In the genomic region with DNA sequence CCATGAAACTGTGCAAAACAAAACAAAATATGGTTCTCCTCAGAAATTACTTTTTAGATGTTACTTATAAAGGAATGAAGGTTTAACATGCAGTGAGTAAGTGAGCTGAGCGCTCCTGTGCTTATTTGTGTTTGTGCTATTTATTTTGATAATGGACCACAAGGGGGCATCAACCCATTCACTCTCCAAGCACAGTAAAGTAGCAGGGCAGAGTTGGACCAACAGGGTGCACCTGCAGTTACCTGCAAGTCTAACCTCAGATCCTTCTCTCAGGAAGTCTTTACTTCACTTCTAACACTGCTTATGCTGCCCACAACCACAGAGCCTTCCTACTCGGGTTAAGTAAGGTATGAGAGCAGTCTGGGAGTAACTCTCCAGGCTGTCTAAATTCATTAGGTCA, we compare ENCODE assay signal across 12 mouse cellular contexts. TPM values are rescaled to one million over a fixed set of nuclear protein-coding genes. Genes with fewer than 3 reads are reported as not detected.
DNase-seq lines count a peak whose midpoint lies in the region; ATAC-seq and TF ChIP-seq lines count a peak whose summit lies in the region.
"Had no signal": no experiment of that assay in that cellular context is flagged by ENCODE, and none has a peak within 500 bp of the region (broad histone marks: within the 10 kb centered on the region; RNA-seq: fewer than 3 reads in every experiment).

No protein-coding gene starts in this region.

- no peaks in the 10 kb centered on the region for H3K27me3 ChIP-seq in heart, postnatal 0 days (ENCODE audit: control insufficient read depth, insufficient read depth, low read length)
- H3K27me3 ChIP-seq in heart, embryonic 10.5 days (ENCODE audit: insufficient read depth, poor library complexity, severe bottlenecking) = no peaks in the 10 kb centered on the region
- no peaks in the 10 kb centered on the region for H3K27me3 ChIP-seq in midbrain, postnatal 0 days (ENCODE audit: insufficient read depth, low read length)
- no peaks in the 10 kb centered on the region for H3K27me3 ChIP-seq in midbrain, embryonic 15.5 days (replicated peaks)
- H3K27me3 ChIP-seq: embryonic facial prominence, embryonic 15.5 days; heart, embryonic 13.5 days; limb, embryonic 13.5 days; neural tube, embryonic 13.5 days had no signal

- no peak for TF ChIP-seq EP300 in heart, postnatal 0 days (IDR thresholded peaks at IDR 0.05; ENCODE audit: low read depth)

- WGBS in heart, postnatal 0 days = 65% methylated on average over 2 of the region's 2 CpGs
- WGBS in heart, embryonic 10.5 days = 53% methylated on average over 2 of the region's 2 CpGs
- WGBS in midbrain, postnatal 0 days = 54% methylated on average over 2 of the region's 2 CpGs
- 57% methylated on average over 2 of the region's 2 CpGs for WGBS in midbrain, embryonic 15.5 days

- no peak overlapping the region for H3K9ac ChIP-seq in heart, postnatal 0 days (replicated peaks; ENCODE audit: low read depth, low read length)
- H3K9ac ChIP-seq in midbrain, postnatal 0 days (replicated peaks; ENCODE audit: low read length, poor library complexity, severe bottlenecking) = no peak overlapping the region
- H3K9ac ChIP-seq in midbrain, embryonic 15.5 days = no peak overlapping the region
- H3K9ac ChIP-seq: embryonic facial prominence, embryonic 15.5 days; heart, embryonic 13.5 days; limb, embryonic 13.5 days; neural tube, embryonic 13.5 days had no signal

- no peak overlapping the region for H3K27ac ChIP-seq in heart, postnatal 0 days (ENCODE audit: low read depth)
- no peak overlapping the region for H3K27ac ChIP-seq in heart, embryonic 10.5 days
- H3K27ac ChIP-seq in midbrain, postnatal 0 days (ENCODE audit: low read depth, low read length) = no peak overlapping the region
- H3K27ac ChIP-seq in midbrain, embryonic 15.5 days = no peak overlapping the region
- H3K27ac ChIP-seq: embryonic facial prominence, embryonic 15.5 days; heart, embryonic 13.5 days; limb, embryonic 13.5 days; neural tube, embryonic 13.5 days had no signal

- no peaks in the 10 kb centered on the region for H3K9me3 ChIP-seq in heart, postnatal 0 days (replicated peaks; ENCODE audit: control insufficient read depth, low read length)
- no peaks in the 10 kb centered on the region for H3K9me3 ChIP-seq in heart, embryonic 10.5 days
- no peaks in the 10 kb centered on the region for H3K9me3 ChIP-seq in midbrain, postnatal 0 days (ENCODE audit: low read length)
- H3K9me3 ChIP-seq in midbrain, embryonic 15.5 days = no peaks in the 10 kb centered on the region
- H3K9me3 ChIP-seq: embryonic facial prominence, embryonic 15.5 days; heart, embryonic 13.5 days; limb, embryonic 13.5 days; neural tube, embryonic 13.5 days had no signal

- DNase-seq in heart, postnatal 0 days (ENCODE audit: low spot score) = no peak
- no peak for DNase-seq in heart, embryonic 10.5 days (ENCODE audit: low spot score)
- DNase-seq in midbrain, postnatal 0 days (ENCODE audit: low spot score) = no peak
- no peak for DNase-seq in cerebellum, adult 8-10 months
- DNase-seq in left cerebral cortex, postnatal 25 days (ENCODE audit: low spot score in 2 of 2) = no peak
- no peak for DNase-seq in heart, adult 9 months (ENCODE audit: low spot score in 2 of 2)

- intact Hi-C loops in left cerebral cortex, postnatal 25 days (cut with DNase I) = no loop called here

- ATAC-seq in heart, postnatal 0 days (ENCODE audit: insufficient read depth, low read depth) = no peak
- no peak for ATAC-seq in midbrain, postnatal 0 days (ENCODE audit: low FRiP score)
- no peak for ATAC-seq in midbrain, embryonic 15.5 days (replicated peaks)
- 0 out of 2 replicates have a peak, but pooled peaks have one; percentile 43 for ATAC-seq in megakaryocyte, adult 5-6 weeks (ENCODE audit: poor library complexity, severe bottlenecking)

- H3K36me3 ChIP-seq in heart, postnatal 0 days (replicated peaks; ENCODE audit: control insufficient read depth, insufficient read depth, low read length) = no peaks in the 10 kb centered on the region
- H3K36me3 ChIP-seq in heart, embryonic 10.5 days = no peaks in the 10 kb centered on the region
- H3K36me3 ChIP-seq in midbrain, postnatal 0 days (ENCODE audit: insufficient read depth, low read length) = no peaks in the 10 kb centered on the region
- no peaks in the 10 kb centered on the region for H3K36me3 ChIP-seq in midbrain, embryonic 15.5 days (replicated peaks)
- H3K36me3 ChIP-seq: embryonic facial prominence, embryonic 15.5 days; limb, embryonic 13.5 days; neural tube, embryonic 13.5 days had no signal

- no peak overlapping the region for H3K4me3 ChIP-seq in heart, postnatal 0 days (ENCODE audit: low read depth, low read length)
- H3K4me3 ChIP-seq in heart, embryonic 10.5 days = no peak overlapping the region
- no peak overlapping the region for H3K4me3 ChIP-seq in midbrain, postnatal 0 days (ENCODE audit: low read depth, low read length)
- no peak overlapping the region for H3K4me3 ChIP-seq in midbrain, embryonic 15.5 days
- H3K4me3 ChIP-seq: embryonic facial prominence, embryonic 15.5 days; heart, embryonic 13.5 days; limb, embryonic 13.5 days; neural tube, embryonic 13.5 days had no signal

- H3K4me2 ChIP-seq in heart, postnatal 0 days (ENCODE audit: low read depth, low read length) = no peak overlapping the region
- no peak overlapping the region for H3K4me2 ChIP-seq in midbrain, postnatal 0 days (ENCODE audit: low read depth, low read length, poor library complexity, severe bottlenecking)
- no peak overlapping the region for H3K4me2 ChIP-seq in midbrain, embryonic 15.5 days
- H3K4me2 ChIP-seq: embryonic facial prominence, embryonic 15.5 days; heart, embryonic 13.5 days; limb, embryonic 13.5 days; neural tube, embryonic 13.5 days had no signal

- H3K4me1 ChIP-seq in heart, postnatal 0 days (ENCODE audit: control insufficient read depth, insufficient read depth) = no peaks in the 10 kb centered on the region
- no peaks in the 10 kb centered on the region for H3K4me1 ChIP-seq in heart, embryonic 10.5 days
- H3K4me1 ChIP-seq in midbrain, postnatal 0 days (ENCODE audit: insufficient read depth, low read length) = no peaks in the 10 kb centered on the region
- peaks cover 8% of the 10 kb centered on the region for H3K4me1 ChIP-seq in midbrain, embryonic 15.5 days
- H3K4me1 ChIP-seq: embryonic facial prominence, embryonic 15.5 days had no signal

- TF ChIP-seq CTCF in heart, postnatal 0 days (IDR thresholded peaks at IDR 0.05; ENCODE audit: low read depth) = peak; percentile 29
- TF ChIP-seq CTCF in midbrain, postnatal 0 days (IDR thresholded peaks at IDR 0.05) = peak; percentile 62

RNA-seq across cellular contexts. Expression of gene Uri1, which starts 23.7 kb away (rescaled TPM):
- total RNA-seq in heart, postnatal 0 days (2014; rRNA removed; ENCODE audit: low replicate concordance) = 22.2 and 23.7 TPM in 2 replicates
- 23.4 and 25.3 TPM in 2 replicates for polyA plus RNA-seq in heart, postnatal 0 days (2015; fragmentation: Nextera tagmentation; extraction: Ambion mirVana)
- 39.7 and 46.9 TPM in 2 replicates for polyA plus RNA-seq in heart, embryonic 10.5 days (2016; fragmentation: Nextera tagmentation; extraction: Ambion mirVana)
- 31.7 and 38.2 TPM in 2 replicates for total RNA-seq in midbrain, postnatal 0 days (2014; rRNA removed)
- polyA plus RNA-seq in midbrain, postnatal 0 days (2015; fragmentation: Nextera tagmentation; extraction: Ambion mirVana) = 36.1 and 38.4 TPM in 2 replicates
- polyA plus RNA-seq in midbrain, embryonic 15.5 days (2015; fragmentation: Nextera tagmentation; extraction: Ambion mirVana) = 34.3 and 35.1 TPM in 2 replicates
- 30.8 and 31.5 TPM in 2 replicates for total RNA-seq in megakaryocyte, adult 5-6 weeks (2015)
- 26.7 and 29.1 TPM in 2 replicates for total RNA-seq in megakaryocyte, adult 5-6 weeks (2017)
- total RNA-seq in left cerebral cortex, postnatal 25 days (2021) = 10 to 100 TPM; 35.9 to 48.3 TPM
